Mouse (Mus musculus): ENCODE results near the gene Wfdc17. TPM values are rescaled to one million over a fixed set of nuclear protein-coding genes. Genes with fewer than 3 reads are reported as not detected.

Wfdc17 gene
- polyA plus RNA-seq, 1 experiment: 4.4 TPM

- no peak for DNase-seq
- TF ChIP-seq POLR2A (IDR thresholded peaks at IDR 0.05; ENCODE audit: low read depth, low read length) (no peak), CTCF (conservative IDR thresholded peaks at IDR 0.05; ENCODE audit: insufficient read depth, insufficient read length, low read depth, low read length) (no peak)
- Histone ChIP-seq H3K4me1 (ENCODE audit: control insufficient read depth, insufficient read depth, low read length) (no peaks in the 10 kb centered on the region), H3K36me3 (ENCODE audit: control insufficient read depth, insufficient read depth, low read length) (no peaks in the 10 kb centered on the region), H3K4me3 (ENCODE audit: insufficient read depth, low read depth, low read length) (no peak overlapping the region), H3K27me3 (replicated peaks; ENCODE audit: control insufficient read depth, insufficient read depth, low read length) (no peaks in the 10 kb centered on the region), H3K27ac (ENCODE audit: insufficient read depth, low read depth, low read length) (no peak overlapping the region)
- 75% methylated on average over 1 of the region's 1 CpGs for WGBS
Observed at GRCm38 (mm10) chr11:83675665-83676064, 28.1 kb upstream of the Wfdc17 start.

- DNase-seq: no peak
- Histone ChIP-seq H3K4me3 (ENCODE audit: insufficient read depth, low read depth, low read length) (no peak overlapping the region), H3K36me3 (ENCODE audit: control insufficient read depth, insufficient read depth, low read length) (no peaks in the 10 kb centered on the region), H3K27me3 (replicated peaks; ENCODE audit: control insufficient read depth, insufficient read depth, low read length) (no peaks in the 10 kb centered on the region), H3K4me1 (ENCODE audit: control insufficient read depth, insufficient read depth, low read length) (no peaks in the 10 kb centered on the region), H3K27ac (ENCODE audit: insufficient read depth, low read depth, low read length) (no peak overlapping the region)
- TF ChIP-seq POLR2A (IDR thresholded peaks at IDR 0.05; ENCODE audit: low read depth, low read length): no peak
- no peak for TF ChIP-seq CTCF (conservative IDR thresholded peaks at IDR 0.05; ENCODE audit: insufficient read depth, insufficient read length, low read depth, low read length)
- 83% methylated on average over 1 of the region's 1 CpGs for WGBS
Observed at GRCm38 (mm10) chr11:83689918-83690317, 13.9 kb upstream of the Wfdc17 start.

GRCm38 (mm10) chr11:83692008-83692407, 11.8 kb upstream of the Wfdc17 start:
- no peaks in the 10 kb centered on the region for H3K36me3 ChIP-seq (ENCODE audit: control insufficient read depth, insufficient read depth, low read length)
- H3K4me1 ChIP-seq (ENCODE audit: control insufficient read depth, insufficient read depth, low read length): no peaks in the 10 kb centered on the region
- H3K27me3 ChIP-seq (replicated peaks; ENCODE audit: control insufficient read depth, insufficient read depth, low read length): no peaks in the 10 kb centered on the region
- 63% methylated on average over 1 of the region's 1 CpGs for WGBS
- DNase-seq: no peak
- TF ChIP-seq CTCF (conservative IDR thresholded peaks at IDR 0.05; ENCODE audit: insufficient read depth, insufficient read length, low read depth, low read length) (no peak), POLR2A (IDR thresholded peaks at IDR 0.05; ENCODE audit: low read depth, low read length) (no peak)
- H3K4me3 ChIP-seq (ENCODE audit: insufficient read depth, low read depth, low read length): no peak overlapping the region
- H3K27ac ChIP-seq (ENCODE audit: insufficient read depth, low read depth, low read length): no peak overlapping the region

- Histone ChIP-seq H3K4me1 (ENCODE audit: control insufficient read depth, insufficient read depth, low read length) (no peaks in the 10 kb centered on the region), H3K4me3 (ENCODE audit: insufficient read depth, low read depth, low read length) (no peak within 1 kb of the TSS), H3K27me3 (replicated peaks; ENCODE audit: control insufficient read depth, insufficient read depth, low read length) (no peaks in the 10 kb centered on the region; the same call in 1 of the 2 replicates), H3K36me3 (ENCODE audit: control insufficient read depth, insufficient read depth, low read length) (no peaks in the 10 kb centered on the region), H3K27ac (ENCODE audit: insufficient read depth, low read depth, low read length) (no peak within 1 kb of the TSS)
- 66% methylated on average over 4 of the region's 4 CpGs for WGBS
- no peak for DNase-seq
- TF ChIP-seq CTCF (conservative IDR thresholded peaks at IDR 0.05; ENCODE audit: insufficient read depth, insufficient read length, low read depth, low read length) (no peak), POLR2A (IDR thresholded peaks at IDR 0.05; ENCODE audit: low read depth, low read length) (no peak)
Observed at GRCm38 (mm10) chr11:83708715-83709114, 4.9 kb downstream of the Wfdc17 start, which contains the start of gene Wfdc18. Gene Wfdc18 (plus strand): TSS chr11:83709015.

GRCm38 (mm10) chr11:83709683-83710082, 5.9 kb downstream of the Wfdc17 start:
- no peak overlapping the region for H3K4me3 ChIP-seq (ENCODE audit: insufficient read depth, low read depth, low read length)
- TF ChIP-seq CTCF (conservative IDR thresholded peaks at IDR 0.05; ENCODE audit: insufficient read depth, insufficient read length, low read depth, low read length) (no peak), POLR2A (IDR thresholded peaks at IDR 0.05; ENCODE audit: low read depth, low read length) (no peak)
- no peaks in the 10 kb centered on the region for H3K4me1 ChIP-seq (ENCODE audit: control insufficient read depth, insufficient read depth, low read length)
- 72% methylated on average over 5 of the region's 5 CpGs for WGBS
- no peaks in the 10 kb centered on the region; the same call in 1 of the 2 replicates for H3K27me3 ChIP-seq (replicated peaks; ENCODE audit: control insufficient read depth, insufficient read depth, low read length)
- no peaks in the 10 kb centered on the region for H3K36me3 ChIP-seq (ENCODE audit: control insufficient read depth, insufficient read depth, low read length)
- DNase-seq: no peak
- no peak overlapping the region for H3K27ac ChIP-seq (ENCODE audit: insufficient read depth, low read depth, low read length)

GRCm38 (mm10) chr11:83712671-83713070, 8.9 kb downstream of the Wfdc17 start:
- TF ChIP-seq POLR2A (IDR thresholded peaks at IDR 0.05; ENCODE audit: low read depth, low read length) (no peak), CTCF (conservative IDR thresholded peaks at IDR 0.05; ENCODE audit: insufficient read depth, insufficient read length, low read depth, low read length) (no peak)
- H3K27me3 ChIP-seq (replicated peaks; ENCODE audit: control insufficient read depth, insufficient read depth, low read length): no peaks in the 10 kb centered on the region; the same call in 1 of the 2 replicates
- WGBS: 53% methylated on average over 1 of the region's 1 CpGs
- no peak overlapping the region for H3K27ac ChIP-seq (ENCODE audit: insufficient read depth, low read depth, low read length)
- no peak overlapping the region for H3K4me3 ChIP-seq (ENCODE audit: insufficient read depth, low read depth, low read length)
- no peaks in the 10 kb centered on the region for H3K36me3 ChIP-seq (ENCODE audit: control insufficient read depth, insufficient read depth, low read length)
- DNase-seq: no peak
- H3K4me1 ChIP-seq (ENCODE audit: control insufficient read depth, insufficient read depth, low read length): no peaks in the 10 kb centered on the region

- no peak overlapping the region for H3K27ac ChIP-seq (ENCODE audit: insufficient read depth, low read depth, low read length)
- DNase-seq: no peak
- no peaks in the 10 kb centered on the region for H3K27me3 ChIP-seq (replicated peaks; ENCODE audit: control insufficient read depth, insufficient read depth, low read length)
- WGBS: 68% methylated on average over 2 of the region's 2 CpGs
- no peaks in the 10 kb centered on the region for H3K4me1 ChIP-seq (ENCODE audit: control insufficient read depth, insufficient read depth, low read length)
- no peaks in the 10 kb centered on the region for H3K36me3 ChIP-seq (ENCODE audit: control insufficient read depth, insufficient read depth, low read length)
- H3K4me3 ChIP-seq (ENCODE audit: insufficient read depth, low read depth, low read length): no peak overlapping the region
- TF ChIP-seq POLR2A (IDR thresholded peaks at IDR 0.05; ENCODE audit: low read depth, low read length): no peak
- TF ChIP-seq CTCF (conservative IDR thresholded peaks at IDR 0.05; ENCODE audit: insufficient read depth, insufficient read length, low read depth, low read length): no peak
Observed at GRCm38 (mm10) chr11:83713925-83714324, 10.1 kb downstream of the Wfdc17 start.
